Mouse (Mus musculus) left cerebral cortex, adult 6 months (tissue): Measurements from ENCODE around the gene Ccdc81. TPM values are rescaled to one million over a fixed set of nuclear protein-coding genes. Genes with fewer than 3 reads are reported as not detected.

Experiments
- long read RNA-seq, 2 experiments: library from polyadenylated mRNA; unstranded; transcript quantifications; one replicate each; pipeline ENCODE4 v2.0.0; 2019 to 2020
- polyA plus RNA-seq: library from polyadenylated mRNA; unstranded; fragments of <200 nt; fragmentation: Nextera tagmentation; gene quantifications from 2 replicates; pipeline ENCODE4 v1.2.3, GENCODE M21; 2021

The Ccdc81 gene
- polyA plus RNA-seq = 0.21 and 0.33 TPM in 2 replicates
- long read RNA-seq, experiment 1, partial matches to known transcripts = 0 of 2 reads
- long read RNA-seq, experiment 1, other reads (novel, unspliced or antisense) = 0 of 2 reads
- long read RNA-seq, experiment 2 = 0 reads

GRCm38 (mm10) chr7:89903442-89904343 lies at the start of gene Ccdc81:
Ccdc81 (minus strand) TSS chr7:89903629.

DNA sequence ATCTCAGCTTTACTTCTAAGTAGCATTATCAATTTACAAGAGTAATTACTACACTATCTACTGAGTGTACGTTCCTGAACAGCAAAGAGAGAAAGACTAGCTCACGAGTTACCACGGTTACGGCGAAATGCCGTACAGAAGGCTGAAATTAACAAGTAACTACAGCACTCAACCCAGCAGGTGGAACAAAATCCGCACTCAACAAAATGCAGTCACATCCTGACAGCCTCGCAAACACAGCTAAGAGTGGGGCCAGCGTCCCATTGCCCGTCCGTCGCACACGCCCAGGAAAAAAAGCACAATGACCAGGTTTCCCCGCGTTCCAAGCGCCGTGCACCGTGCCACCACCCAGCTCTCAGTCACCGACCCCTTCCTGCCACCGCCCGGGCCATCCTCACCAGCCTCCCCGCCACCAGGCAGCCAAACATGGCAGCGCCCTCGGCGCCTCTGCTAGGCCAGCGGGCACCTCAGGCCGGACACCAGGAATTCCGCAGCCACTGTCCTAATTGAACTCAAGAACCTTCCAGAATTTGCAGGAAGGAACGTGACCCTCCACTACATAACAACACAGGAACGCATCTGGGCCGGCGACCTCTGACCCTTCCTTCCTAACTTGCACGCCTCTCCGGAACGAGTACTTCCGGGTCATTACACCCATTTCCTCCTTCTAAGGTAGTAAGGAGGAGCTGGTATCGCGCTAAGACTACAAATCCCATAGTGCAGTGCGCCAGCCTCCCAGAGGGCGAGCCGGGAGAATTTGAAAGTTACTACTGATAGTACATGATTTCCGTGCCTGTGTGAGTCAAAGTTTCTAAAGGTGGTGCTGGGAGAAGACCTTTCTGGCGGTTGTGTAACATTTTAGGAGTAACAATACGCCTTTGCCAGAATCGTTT lies 37.4 kb upstream of the Ccdc81 start, which contains the start of gene Hikeshi:
TSS of gene Hikeshi (minus strand) at position 634 of the 893 bp plus-strand sequence.

Other genes with a start within 250 kb of the Ccdc81 start
- gene Hikeshi, start 37.6 kb upstream of the Ccdc81 start, polyA plus RNA-seq = 101 and 137 TPM in 2 replicates
- 14.7 and 15.2 TPM in 2 replicates for gene Eed, start 77.4 kb upstream of the Ccdc81 start, polyA plus RNA-seq
- gene Picalm, start 226.6 kb upstream of the Ccdc81 start, polyA plus RNA-seq = 13.9 and 19.2 TPM in 2 replicates